Mouse (Mus musculus): ENCODE results near the gene Rasl10a.
"Not testable (repeated sequence)": the region's sequence is repeated elsewhere in the genome, so short reads cannot be mapped to it uniquely, and the experiment has no call there.

The Rasl10a gene

DNA sequence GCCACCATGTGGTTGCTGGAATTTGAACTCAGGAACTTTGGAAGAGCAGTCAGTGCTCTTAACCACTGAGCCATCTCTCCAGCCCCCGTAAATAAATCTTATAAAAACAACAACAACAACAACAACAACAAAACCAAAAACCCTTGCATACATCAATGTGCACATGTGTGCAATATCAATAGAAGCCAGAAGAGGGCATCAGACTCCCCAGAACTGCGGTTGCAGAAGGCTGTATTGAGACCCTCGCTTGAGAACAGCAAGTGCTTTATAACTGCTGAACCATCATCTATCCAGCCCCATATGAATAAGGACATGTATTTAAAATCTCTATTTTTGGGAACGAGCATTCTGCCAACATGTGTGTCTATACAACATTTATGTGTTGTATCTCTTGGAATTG lies 17.0 kb downstream of the Rasl10a start:
- no peak for DNase-seq (ENCODE audit: low spot score in 2 of 2)

DNA sequence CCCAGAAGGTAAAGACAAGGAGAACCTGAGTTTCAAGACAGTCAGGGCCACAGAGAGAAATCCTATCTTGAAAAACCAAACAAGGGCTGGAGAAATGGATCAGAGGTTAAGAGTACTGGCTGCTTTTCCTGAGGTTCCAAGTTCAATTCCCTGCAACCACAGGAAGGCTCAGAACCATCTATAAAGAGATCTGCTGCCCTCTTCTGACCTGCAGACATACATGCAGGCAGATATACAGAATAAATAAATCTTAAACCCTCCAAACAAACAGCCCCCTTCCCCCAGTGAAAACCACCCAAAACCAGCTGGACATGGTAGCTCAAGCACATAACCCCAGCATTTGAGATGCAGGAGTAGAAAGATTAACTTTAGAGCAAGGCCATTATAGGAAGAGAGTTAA lies 17.8 kb downstream of the Rasl10a start:
- no peak for DNase-seq (ENCODE audit: low spot score in 2 of 2)

GRCm38 (mm10) chr11:5076843-5077242 lies 18.9 kb downstream of the Rasl10a start:
- not testable (repeated sequence) for DNase-seq (ENCODE audit: low spot score in 2 of 2)

DNA sequence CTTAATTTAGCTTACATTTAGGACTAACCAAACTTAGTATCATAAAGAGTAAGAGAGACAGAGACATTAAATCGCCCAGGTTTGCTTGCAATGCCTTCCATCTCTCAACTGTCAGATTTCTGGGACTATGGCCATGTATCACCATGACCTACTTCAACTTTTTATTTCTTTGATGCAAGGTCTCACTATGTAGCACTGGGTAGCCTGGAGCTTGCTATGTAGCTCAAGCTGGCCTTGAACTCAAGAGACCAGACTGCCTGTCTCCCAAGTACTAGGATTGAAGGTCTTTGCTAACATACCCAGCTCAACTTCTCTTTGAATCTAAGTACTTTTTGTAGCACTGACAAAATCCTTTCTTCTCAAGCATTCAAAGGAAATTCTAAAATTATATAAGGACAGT lies 31.2 kb downstream of the Rasl10a start:
- no peak for DNase-seq (ENCODE audit: low spot score in 2 of 2)

GRCm38 (mm10) chr11:5091706-5092105 lies 33.8 kb downstream of the Rasl10a start:
- DNase-seq (ENCODE audit: low spot score in 2 of 2): no peak

DNA sequence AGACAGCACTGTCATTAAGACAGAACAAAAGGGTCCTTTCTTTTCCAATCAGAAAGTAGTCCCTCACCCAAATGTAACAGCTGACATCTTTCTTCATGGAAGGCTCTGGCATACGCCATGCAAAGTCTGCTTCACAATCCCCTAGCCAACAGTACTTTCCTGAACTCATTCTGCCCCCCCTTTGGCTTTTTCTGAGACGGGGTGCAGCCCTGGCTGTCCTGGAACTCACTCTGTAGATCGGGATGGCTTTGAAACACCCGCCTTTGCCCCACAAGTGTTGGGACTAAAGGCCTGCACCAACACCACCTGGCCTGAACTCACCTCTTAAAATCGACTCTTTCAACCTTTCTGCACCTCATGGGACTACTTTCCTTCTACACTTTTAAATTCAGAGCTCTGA lies 37.9 kb downstream of the Rasl10a start:
- no peak for DNase-seq (ENCODE audit: low spot score in 2 of 2)

- no peak for DNase-seq (ENCODE audit: low spot score in 2 of 2)
Measured at GRCm38 (mm10) chr11:5096480-5097020, 38.6 kb downstream of the Rasl10a start.

DNA sequence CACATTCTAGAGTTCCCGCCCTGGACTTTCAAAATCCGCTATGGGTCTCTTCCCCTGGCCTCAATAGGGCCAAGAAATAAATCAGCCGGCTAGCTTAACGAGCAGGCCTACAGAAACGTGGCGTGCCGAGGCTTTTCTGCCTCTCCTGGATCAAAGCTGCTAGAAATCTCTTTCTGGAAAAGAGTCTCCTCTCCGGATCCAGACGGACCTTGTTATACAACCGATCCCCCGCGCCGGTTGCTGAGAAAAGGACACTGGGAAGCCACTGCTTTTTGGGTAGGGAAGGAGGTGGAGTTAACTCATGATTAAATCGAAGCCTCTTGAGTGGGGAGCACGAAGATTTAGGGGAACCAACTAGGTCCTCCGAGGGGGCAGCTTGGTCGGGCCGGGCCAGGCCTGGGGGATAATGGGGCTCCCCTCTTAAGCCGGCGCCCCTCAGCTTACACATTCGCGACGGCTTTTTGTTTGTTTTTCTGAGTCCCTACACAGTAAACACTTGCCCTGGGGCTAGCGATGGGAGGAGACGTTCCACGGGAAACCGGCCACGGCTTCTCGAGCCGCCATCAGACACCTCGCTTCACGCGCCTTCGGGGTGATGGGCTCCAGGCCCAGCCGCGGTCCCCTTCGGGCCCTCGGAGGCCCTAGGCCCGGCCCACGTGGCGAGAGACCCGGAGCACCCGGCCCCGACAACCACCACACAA lies 40.3 kb downstream of the Rasl10a start:
- peak; percentile 54 to 79 for DNase-seq (ENCODE audit: low spot score in 2 of 2)

DNA sequence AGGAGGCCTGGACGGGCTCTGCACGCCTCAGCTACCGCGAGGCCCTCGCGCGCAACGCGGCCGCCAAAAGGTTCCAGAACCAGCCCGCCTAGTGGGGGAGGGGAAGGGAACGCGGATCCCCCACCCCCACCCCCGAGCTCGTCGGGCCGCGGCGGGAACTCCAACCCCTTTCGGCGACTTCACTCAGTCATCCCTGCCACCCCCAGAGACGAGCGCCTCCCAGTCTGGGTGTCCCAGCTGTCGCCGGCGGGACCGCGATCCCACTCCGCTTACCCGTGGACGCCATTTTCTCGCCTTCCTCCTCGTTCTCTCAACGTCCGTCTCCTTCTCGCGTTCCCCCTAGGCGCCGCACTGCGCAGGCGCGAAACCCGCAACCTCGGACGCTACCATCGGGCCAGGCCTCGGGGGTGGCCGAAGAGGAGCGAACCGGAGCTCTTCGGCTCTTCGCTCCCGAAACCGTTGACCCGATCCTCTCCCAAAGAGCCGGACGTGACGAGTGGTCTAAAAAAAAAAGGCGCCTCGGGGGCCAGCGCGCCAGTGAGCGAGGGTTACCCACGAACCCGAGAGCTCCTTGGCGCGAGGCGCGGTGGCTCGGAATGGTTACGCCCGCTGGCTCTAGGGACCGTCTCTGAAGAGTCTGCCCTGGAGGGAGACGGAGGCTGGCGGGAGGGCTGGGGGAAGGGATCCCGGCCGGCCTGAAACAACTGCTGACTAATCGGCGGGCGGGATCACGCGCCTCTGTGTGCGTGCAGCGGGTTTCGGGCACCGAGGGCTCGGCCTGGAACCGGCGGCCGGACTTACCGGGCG lies 41.0 kb downstream of the Rasl10a start, which contains the start of the genes Rhbdd3 and Ewsr1:
Gene Rhbdd3 (plus strand): TSS at position 191 of the 807 bp plus-strand sequence.
Gene Ewsr1 (minus strand): TSS at position 531 of the 807 bp plus-strand sequence.
- peak; percentile 98 to 100 for DNase-seq (ENCODE audit: low spot score in 2 of 2)

DNA sequence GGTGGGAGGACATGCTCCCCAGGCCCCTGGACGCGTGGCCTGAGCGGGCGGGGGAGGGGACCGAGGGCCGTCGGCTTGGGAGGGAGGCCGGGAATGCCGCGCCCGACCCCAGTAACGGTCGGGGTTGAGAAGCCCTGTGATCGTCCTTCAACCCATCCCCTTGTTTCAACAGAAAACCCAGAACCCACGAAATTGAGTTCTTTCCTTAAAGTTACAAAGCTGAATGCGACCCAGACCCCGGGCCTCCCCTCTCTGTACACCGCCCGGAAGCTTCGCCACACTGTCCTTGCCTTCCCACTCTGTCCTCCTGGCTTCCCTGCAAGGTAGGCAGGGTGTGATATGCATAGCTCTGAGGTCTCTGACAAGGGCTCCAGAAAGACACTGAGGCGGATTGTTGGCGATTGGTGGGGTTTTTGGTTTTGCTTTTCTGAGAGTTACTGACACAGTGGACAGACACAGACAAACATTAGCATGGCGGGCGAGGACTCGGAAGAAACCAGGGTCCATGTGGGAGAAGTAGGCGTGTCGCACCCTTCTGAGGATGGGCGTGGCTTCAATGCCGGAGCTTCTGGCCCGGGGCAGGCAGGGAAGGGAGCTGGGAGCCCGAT lies 41.8 kb downstream of the Rasl10a start:
- peak; percentile 84 to 88 for DNase-seq (ENCODE audit: low spot score in 2 of 2)

- no peak for DNase-seq (ENCODE audit: low spot score in 2 of 2)
Measured at GRCm38 (mm10) chr11:5100283-5100682, 42.4 kb downstream of the Rasl10a start.

DNA sequence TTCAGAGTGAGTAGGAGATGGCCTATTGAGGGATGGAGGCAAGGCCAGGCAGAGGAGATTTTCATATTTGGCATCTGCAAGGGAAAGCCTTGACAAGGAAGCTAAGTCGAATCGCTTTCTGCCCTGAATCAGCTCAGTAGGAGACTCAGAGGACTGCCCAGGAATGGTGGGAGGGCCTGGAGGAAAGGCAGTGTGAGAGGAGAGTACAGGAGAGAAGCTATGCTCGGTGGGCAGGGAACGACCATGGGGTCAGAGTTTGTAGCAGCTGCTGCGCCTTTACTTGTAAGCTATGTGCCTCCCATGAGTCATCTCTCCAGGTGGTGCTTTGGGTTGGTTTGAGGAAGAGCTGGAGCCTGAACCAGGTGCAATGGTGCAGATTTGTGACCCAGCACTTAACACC lies 42.9 kb downstream of the Rasl10a start:
- no peak for DNase-seq (ENCODE audit: low spot score in 2 of 2)

DNA sequence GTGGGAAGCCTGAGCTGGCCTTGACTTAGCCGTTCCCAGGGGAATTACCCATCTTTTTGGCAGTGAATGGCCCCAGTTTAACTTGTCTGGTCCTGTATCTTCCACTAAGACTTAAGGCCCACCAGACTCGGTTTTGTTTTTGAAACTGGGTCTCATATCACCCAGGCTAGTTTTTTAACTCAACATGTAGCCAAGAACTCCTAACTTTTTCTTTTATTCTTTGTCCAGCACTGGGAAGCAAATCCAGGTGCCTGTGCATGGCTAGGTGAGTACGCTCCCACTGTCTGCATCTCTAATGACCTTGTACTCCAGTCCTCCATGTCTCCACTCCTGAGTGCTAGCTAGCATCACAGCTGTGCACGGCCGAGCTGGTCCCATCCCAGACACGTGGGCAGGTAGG lies 43.7 kb downstream of the Rasl10a start:
- DNase-seq (ENCODE audit: low spot score in 2 of 2): no peak

DNA sequence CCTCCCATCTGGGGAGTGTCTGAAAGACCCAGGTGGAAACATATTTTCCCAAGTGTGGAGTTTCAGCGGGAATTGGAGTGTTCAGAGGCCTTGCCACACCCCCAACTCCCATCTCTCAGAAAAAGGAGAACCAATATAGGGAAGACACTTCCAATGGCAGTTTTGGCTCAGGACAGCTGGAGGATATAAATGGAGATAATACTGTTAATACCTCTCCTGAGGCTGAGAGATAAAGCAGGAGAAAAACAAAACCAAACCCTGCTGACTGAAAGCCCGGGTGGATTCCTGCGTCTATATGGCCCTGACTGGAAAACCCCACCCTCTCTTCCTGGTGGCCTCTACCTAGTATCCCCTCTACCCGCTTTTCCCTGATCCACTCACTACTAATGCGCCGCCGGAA lies 44.5 kb downstream of the Rasl10a start:
- no peak for DNase-seq (ENCODE audit: low spot score in 2 of 2)

DNA sequence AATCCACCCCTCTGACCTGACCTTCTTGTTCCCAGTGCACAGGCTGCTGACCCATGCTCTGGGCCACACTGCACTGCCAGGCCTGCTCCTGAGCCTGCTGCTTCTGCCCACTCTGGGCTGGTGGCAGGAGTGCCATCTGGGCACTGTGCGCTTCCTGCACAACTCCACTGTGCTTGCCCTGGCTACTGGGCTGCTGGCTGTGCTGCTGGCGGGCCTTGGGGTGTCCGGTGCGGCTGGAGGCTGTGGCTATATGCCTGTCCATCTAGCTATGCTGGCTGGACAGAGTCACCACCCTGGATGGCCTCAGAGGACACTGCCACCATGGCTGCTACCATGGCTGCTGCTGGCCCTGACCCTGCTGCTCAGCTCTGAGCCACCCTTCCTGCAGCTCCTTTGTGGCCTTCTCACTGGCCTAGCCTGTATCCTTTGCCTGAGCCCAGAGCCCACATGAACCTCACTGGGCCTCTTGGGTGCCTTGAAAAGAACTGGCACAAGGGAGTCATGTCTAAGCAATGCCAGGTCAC lies 46.1 kb downstream of the Rasl10a start:
- no peak for DNase-seq (ENCODE audit: low spot score in 2 of 2)

DNA sequence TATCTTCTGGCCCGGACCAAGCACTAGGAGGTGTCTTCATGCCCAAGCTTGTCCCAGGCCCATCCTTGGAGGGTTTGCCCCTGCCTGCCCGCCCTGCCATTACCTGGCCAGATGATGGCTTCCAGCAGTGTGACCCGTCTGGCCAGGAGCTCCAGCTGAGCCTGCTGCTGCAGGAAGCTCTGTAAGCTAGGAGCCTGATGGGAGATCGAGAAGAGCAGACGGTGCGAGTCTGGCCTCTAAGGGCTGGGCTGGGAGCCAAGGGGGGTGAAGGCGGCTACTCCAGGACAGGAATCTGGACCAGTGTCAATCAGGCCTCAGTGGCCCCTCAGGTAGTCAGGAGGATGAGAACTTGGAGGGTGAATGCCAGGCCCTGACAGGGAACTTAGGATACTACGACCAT lies 51.5 kb downstream of the Rasl10a start:
- DNase-seq (ENCODE audit: low spot score in 2 of 2): no peak
